Mouse (Mus musculus) G1E-ER4 (cell line): ENCODE results near the gene Mtmr2. TPM values are rescaled to one million over a fixed set of nuclear protein-coding genes. Genes with fewer than 3 reads are reported as not detected.

Experiments used
- GATA1 ChIP-seq: IDR thresholded peaks from one replicate; pipeline ENCODE4 v1.8.0; 2012; ENCODE audit warnings: low read length, inconsistent platforms
- polyA plus RNA-seq: library from polyadenylated mRNA; stranded (reverse); fragments of >175 nt; gene quantifications from 2 replicates; pipeline ENCODE4 v1.2.3, GENCODE M21; 2012

The Mtmr2 gene
- polyA plus RNA-seq, 1 experiment: 12.8 TPM

DNA sequence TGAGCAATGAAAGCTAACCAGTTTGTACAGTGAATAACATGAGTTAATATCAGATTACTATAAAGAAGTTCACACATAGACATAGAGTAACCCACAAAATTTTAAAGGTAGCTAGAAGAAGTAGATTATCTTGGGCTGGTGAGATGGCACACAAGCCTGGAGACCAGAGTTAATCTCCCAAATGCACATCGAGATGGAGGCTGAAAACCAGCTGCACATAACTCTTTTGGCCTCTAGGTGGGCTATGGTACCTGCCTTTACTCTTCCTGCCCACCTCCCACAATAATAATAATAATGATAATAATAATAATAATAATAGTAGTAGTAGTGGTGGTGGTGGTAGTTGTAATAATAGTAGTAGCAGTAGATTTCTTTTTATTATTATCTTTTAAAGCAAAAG lies 46.1 kb downstream of the Mtmr2 start:
- no peak for TF ChIP-seq GATA1

- TF ChIP-seq GATA1: no peak
These were observed 46.5 kb downstream of the Mtmr2 start for GRCm38 (mm10) chr9:13794756-13795155.

DNA sequence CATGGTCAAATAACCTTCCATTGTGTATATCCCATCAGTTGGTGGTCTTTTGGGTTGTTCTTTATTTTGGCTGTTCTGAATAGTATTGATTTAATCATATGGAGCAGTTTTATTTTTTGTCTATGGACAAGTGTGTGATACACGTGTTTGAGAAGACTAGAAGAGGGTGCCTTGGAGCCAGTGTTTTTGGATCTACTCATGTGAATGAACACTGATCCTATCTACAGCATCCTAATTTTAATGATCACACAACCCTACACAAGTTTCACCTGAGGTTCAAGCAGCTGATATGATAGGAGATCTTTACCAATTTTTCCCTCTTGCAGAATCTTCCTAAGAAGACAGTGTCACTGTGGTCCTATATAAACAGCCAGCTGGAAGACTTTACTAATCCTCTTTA lies 56.3 kb downstream of the Mtmr2 start:
- no peak for TF ChIP-seq GATA1

DNA sequence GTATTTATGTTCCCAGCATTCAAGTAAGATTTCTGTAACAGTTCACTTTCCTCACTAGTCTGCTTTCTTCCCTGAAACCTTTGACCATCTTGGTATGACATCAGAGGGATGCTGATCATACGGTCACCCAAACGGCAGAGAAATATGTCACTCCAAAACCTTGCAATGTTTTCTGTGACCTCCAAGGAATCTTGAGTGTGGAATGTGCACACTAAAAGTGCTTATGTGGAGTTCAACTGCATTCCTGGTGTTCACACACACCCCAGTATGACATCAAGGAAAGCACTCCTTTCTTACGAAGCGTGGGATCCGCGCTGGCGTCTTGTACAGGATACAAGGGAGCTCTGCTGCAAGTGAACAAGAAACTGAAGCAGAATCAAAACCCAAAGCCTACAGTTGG lies 58.6 kb downstream of the Mtmr2 start:
- no peak for TF ChIP-seq GATA1

DNA sequence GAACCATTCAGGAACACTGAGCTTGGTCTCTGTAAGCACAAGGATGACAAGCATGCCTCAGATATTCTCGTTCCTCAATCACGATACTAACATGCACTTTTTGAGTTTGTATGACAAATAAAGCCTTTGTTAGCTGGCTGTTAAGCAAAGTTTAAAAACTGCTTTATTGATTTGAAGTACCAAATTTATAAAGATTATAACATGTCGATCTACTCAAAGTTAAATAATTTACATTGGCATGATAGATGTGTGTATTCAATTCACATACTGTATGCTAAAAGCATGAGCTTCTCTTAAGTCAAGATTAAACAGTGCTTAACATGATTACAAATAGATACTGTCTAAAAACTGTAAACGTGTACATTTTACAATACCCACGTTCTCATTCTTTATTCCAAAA lies 59.4 kb downstream of the Mtmr2 start:
- no peak for TF ChIP-seq GATA1

GRCm38 (mm10) chr9:13809937-13810336 lies 61.7 kb downstream of the Mtmr2 start:
- no peak for TF ChIP-seq GATA1

DNA sequence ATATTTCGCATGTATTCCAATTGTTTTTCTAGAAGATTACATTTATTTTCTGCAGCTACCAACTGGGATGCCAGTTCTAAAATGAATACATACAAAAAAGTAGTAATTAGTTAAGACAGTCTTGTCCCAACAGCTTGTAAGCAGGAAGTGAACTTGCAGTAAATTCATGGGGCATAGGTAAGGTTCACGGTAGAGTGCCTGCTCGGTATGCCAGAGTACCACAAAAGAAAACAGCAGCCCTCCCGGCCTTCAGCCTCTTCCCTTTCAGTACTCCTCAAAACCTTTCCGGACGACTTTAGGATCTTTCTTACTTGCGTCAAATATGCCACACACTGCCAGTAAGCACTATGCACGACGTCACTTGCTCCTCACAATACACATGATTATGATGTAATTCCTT lies 70.2 kb downstream of the Mtmr2 start:
- no peak for TF ChIP-seq GATA1

- TF ChIP-seq GATA1: no peak
These were observed 72.6 kb downstream of the Mtmr2 start for GRCm38 (mm10) chr9:13820774-13821173.

DNA sequence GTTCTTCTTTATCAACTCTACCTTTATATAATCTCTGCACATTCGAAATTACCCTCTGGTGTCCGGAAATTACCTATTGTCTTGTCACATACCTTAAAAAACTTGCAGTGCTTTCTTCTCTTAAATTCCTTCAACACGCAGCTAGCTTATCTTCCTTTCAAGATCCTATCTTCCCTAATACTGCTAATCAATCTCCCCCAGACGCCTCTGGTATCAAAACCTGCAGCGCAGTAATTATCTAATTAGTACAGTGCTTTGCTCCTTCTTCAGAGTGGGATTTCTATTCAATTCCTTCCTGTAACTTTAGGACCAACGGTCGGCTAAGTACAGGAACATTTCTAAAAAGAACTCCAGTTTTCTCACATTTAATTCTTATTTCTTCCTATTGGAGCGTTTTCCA lies 77.7 kb downstream of the Mtmr2 start:
- peak; percentile 75 for TF ChIP-seq GATA1

- no peak for TF ChIP-seq GATA1
These were observed 78.2 kb downstream of the Mtmr2 start for GRCm38 (mm10) chr9:13826391-13826805.

DNA sequence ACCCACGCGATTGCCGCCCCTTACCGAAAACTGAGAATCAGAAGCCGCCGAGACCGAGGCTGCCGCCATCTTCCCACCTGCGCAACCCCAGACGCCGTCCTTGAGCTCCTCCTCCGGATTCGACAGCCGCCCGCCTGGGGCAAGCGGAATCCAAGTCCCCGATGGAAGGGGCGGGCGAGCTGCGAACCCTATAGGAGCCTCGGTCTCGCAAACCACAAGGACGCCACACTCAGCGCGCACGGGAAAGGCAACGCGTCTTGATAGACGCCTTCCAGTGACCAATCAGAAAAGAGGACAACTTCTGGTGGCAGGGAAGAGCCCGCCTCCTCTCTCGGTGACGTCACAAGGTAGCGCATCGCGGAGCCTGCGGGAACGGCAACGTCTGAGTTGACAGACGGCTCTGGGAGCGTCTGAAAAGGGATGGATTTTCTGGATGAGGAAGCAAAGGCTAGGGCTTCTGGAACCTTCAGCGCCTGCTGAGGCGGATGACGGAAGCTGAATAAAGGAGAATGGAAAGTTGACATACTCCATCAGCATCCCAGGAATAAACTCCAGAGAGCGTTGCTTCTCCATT lies 78.7 kb downstream of the Mtmr2 start, which contains the start of gene Cep57:
Gene Cep57 (minus strand): TSS at position 276 of the 574 bp plus-strand sequence.
- no peak for TF ChIP-seq GATA1

- no peak for TF ChIP-seq GATA1
These were observed 79.3 kb downstream of the Mtmr2 start, which contains the start of gene Fam76b for GRCm38 (mm10) chr9:13827406-13828086. Gene Fam76b, plus strand, starts transcription at chr9:13827716.

GRCm38 (mm10) chr9:13828087-13828441 lies 79.9 kb downstream of the Mtmr2 start:
- no peak for TF ChIP-seq GATA1

GRCm38 (mm10) chr9:13835256-13835655 lies 87.0 kb downstream of the Mtmr2 start:
- TF ChIP-seq GATA1: no peak

- TF ChIP-seq GATA1: no peak
These were observed 88.5 kb downstream of the Mtmr2 start for GRCm38 (mm10) chr9:13836726-13837125.

DNA sequence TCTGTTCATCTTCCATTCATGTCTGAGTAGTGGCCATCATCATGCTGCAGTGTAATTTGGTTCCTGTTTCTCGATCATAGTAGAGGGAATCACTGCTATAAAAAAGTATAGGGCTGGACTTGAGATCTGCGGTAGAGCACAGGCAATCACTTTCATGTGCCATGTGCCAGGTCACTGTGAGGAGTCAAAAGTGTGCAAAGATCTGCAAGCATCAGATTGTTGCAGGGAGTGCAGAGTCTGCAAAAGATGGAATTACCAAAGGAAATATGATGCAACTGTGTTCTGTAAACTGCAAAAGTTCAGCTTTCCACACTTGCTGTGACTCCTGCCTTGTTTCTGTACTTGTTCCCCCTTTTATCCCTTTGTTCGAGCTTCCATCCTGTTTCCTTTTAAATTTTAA lies 99.4 kb downstream of the Mtmr2 start:
- no peak for TF ChIP-seq GATA1
